Mouse (Mus musculus) spleen, adult 2 months (tissue): Measurements from ENCODE around the gene Anxa5.

Experiments used
- CTCF ChIP-seq: fragments of 200-500 bp; IDR thresholded peaks from 2 replicates; pipeline ENCODE4 v1.5.1; 2011; ENCODE audit warnings: mild to moderate bottlenecking, inconsistent platforms; ENCODE audit not compliant: insufficient read depth, insufficient read length, insufficient replicate concordance; ENCODE audit errors: extremely low read depth
- POLR2A ChIP-seq: fragments of 200-500 bp; IDR thresholded peaks from 2 replicates; pipeline ENCODE4 v1.6.1; 2011; ENCODE audit warnings: low read depth, low read length, inconsistent platforms

DNA sequence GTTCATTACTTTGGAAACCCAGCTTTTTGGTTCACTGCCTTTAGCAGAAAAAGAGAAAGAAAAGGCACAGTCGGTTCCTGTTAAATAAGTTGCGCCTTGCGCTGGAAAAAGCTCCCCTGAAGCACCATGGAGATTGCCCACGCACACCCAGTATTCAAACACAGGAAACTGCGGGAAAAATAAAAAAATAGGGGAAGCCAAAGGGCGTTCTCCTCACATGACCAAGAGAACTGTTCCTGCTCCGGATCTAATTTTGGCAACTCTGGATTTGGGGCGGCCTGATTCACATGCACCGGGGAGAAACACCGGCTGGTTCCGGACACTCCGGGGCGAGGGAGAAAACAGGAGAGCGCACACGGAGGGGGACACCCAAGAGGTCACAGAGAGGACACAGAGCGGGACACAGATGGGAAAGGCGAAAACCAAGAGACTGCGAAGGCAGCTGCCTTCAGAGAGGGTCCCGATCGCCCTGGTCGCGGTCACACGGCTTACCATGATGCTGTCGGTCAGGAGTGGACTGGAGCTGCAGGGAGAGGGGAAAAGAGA, 683 bp downstream of the Anxa5 start:
- TF ChIP-seq POLR2A (no peak), CTCF (no peak)
